ENCODE assay signal across 8 mouse cellular contexts in the genomic region with DNA sequence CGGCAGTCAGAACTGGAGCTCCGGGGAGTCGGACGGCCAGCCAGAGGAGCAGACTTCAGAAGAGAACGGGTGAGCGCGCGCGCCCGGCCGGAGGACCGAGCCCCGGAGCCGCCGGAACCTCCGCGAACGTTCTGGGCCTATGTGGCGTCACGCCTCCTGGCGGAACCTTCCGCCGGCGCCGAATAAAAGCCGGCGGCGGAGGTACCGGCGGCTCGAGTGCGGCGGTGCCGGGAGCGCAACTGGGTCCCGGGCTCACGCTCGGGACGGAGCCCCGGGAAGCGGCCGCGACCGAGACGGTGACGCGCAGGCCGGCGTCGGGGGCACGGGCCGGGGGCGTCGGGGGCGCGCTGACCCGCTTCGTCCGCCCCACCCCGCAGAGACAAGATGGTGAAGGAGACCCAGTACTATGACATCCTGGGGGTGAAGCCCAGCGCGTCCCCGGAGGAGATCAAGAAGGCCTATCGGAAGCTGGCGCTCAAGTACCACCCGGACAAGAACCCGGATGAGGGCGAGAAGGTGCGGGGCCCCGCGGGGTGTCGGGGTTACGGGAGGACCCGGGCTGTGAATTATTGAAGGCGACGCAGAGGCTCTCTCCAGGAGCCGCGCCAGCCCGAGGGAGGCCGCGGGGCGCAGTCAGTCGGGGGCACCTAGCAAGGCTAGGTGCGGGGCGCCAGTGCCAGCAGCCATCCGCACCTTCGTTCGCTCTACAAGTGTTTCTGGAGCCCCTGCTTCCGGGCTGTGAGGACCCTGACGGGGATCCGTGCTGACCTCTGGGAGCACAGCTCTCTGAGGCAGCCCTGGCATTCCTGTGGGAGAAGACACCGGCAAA. TPM values are rescaled to one million over a fixed set of nuclear protein-coding genes. Genes with fewer than 3 reads are reported as not detected.
DNase-seq lines count a peak whose midpoint lies in the region; ATAC-seq and TF ChIP-seq lines count a peak whose summit lies in the region.

No protein-coding gene starts in this region.

- peaks cover 8% of the 10 kb centered on the region for H3K27me3 ChIP-seq in embryonic facial prominence, embryonic 11.5 days (ENCODE audit: control insufficient read depth, insufficient read depth, low read length)
- peaks cover 11% of the 10 kb centered on the region; the same call in 1 of the 2 replicates for H3K27me3 ChIP-seq in intestine, postnatal 0 days (replicated peaks; ENCODE audit: control insufficient read depth, insufficient read depth, low read length)
- H3K27me3 ChIP-seq in limb, embryonic 10.5 days (ENCODE audit: low read depth, poor library complexity, severe bottlenecking): peaks cover 83% of the 10 kb centered on the region
- H3K27me3 ChIP-seq in midbrain, embryonic 11.5 days (ENCODE audit: control insufficient read depth, insufficient read depth, low read length): peaks cover 26% of the 10 kb centered on the region

- peak overlapping the region; percentile 93 for H3K4me2 ChIP-seq in embryonic facial prominence, embryonic 11.5 days (ENCODE audit: low read depth, low read length)
- H3K4me2 ChIP-seq in intestine, postnatal 0 days (replicated peaks; ENCODE audit: low read depth): peak overlapping the region; percentile 98
- H3K4me2 ChIP-seq in midbrain, embryonic 11.5 days: peak overlapping the region; percentile 76

- no peak overlapping the region for H3K27ac ChIP-seq in embryonic facial prominence, embryonic 11.5 days (replicated peaks; ENCODE audit: low read depth, low read length)
- peak overlapping the region; percentile 46; the same call in 1 of the 2 replicates for H3K27ac ChIP-seq in intestine, postnatal 0 days (ENCODE audit: low read depth, low read length)
- H3K27ac ChIP-seq in limb, embryonic 10.5 days: peak overlapping the region; percentile 85
- no peak overlapping the region for H3K27ac ChIP-seq in midbrain, embryonic 11.5 days (ENCODE audit: low read depth, low read length)

- H3K4me1 ChIP-seq in embryonic facial prominence, embryonic 11.5 days (ENCODE audit: control insufficient read depth, insufficient read depth, low read length): peaks cover 3% of the 10 kb centered on the region
- H3K4me1 ChIP-seq in intestine, postnatal 0 days (replicated peaks; ENCODE audit: control insufficient read depth, insufficient read depth, low read length): no peaks in the 10 kb centered on the region
- peaks cover 39% of the 10 kb centered on the region for H3K4me1 ChIP-seq in limb, embryonic 10.5 days
- no peaks in the 10 kb centered on the region for H3K4me1 ChIP-seq in midbrain, embryonic 11.5 days (ENCODE audit: control insufficient read depth, insufficient read depth, low read length)

- WGBS in embryonic facial prominence, embryonic 11.5 days: under 1% methylated on average over 84 of the region's 92 CpGs
- under 1% methylated on average over 90 of the region's 92 CpGs for WGBS in intestine, postnatal 0 days
- under 1% methylated on average over 92 of the region's 92 CpGs for WGBS in limb, embryonic 10.5 days
- WGBS in midbrain, embryonic 11.5 days: under 1% methylated on average over 91 of the region's 92 CpGs

- DNase-seq in adrenal gland, postnatal 25 days: peak; percentile 86
- DNase-seq in embryonic facial prominence, embryonic 11.5 days (ENCODE audit: low spot score): peak; percentile 66
- peak; percentile 99 for DNase-seq in heart, adult 11 months
- peak; percentile 75 for DNase-seq in limb, embryonic 10.5 days (ENCODE audit: low spot score)
- peak; percentile 96 for DNase-seq in midbrain, embryonic 11.5 days (ENCODE audit: low spot score, missing footprints)
- DNase-seq in skeletal muscle tissue, adult 2 months (ENCODE audit: low read depth, low spot score): peak; percentile 74
- DNase-seq in MN1 (ENCODE audit: low spot score): no peak

- H3K4me3 ChIP-seq in embryonic facial prominence, embryonic 11.5 days (ENCODE audit: low read depth, low read length): peak overlapping the region; percentile 59
- H3K4me3 ChIP-seq in intestine, postnatal 0 days (ENCODE audit: low read depth, low read length): peak overlapping the region; percentile 84
- peak overlapping the region; percentile 75 for H3K4me3 ChIP-seq in limb, embryonic 10.5 days
- H3K4me3 ChIP-seq in midbrain, embryonic 11.5 days (ENCODE audit: low read depth, low read length): peak overlapping the region; percentile 47

- H3K9me3 ChIP-seq in embryonic facial prominence, embryonic 11.5 days (replicated peaks; ENCODE audit: control insufficient read depth, low read length): no peaks in the 10 kb centered on the region
- H3K9me3 ChIP-seq in intestine, postnatal 0 days (ENCODE audit: control insufficient read depth): no peaks in the 10 kb centered on the region
- no peaks in the 10 kb centered on the region for H3K9me3 ChIP-seq in limb, embryonic 10.5 days (replicated peaks)
- no peaks in the 10 kb centered on the region for H3K9me3 ChIP-seq in midbrain, embryonic 11.5 days (ENCODE audit: control insufficient read depth, low read length)

- TF ChIP-seq CTCF in intestine, postnatal 0 days (IDR thresholded peaks at IDR 0.05; ENCODE audit: low read depth): peak; percentile 37

- no peaks in the 10 kb centered on the region for H3K36me3 ChIP-seq in embryonic facial prominence, embryonic 11.5 days (replicated peaks; ENCODE audit: control insufficient read depth, insufficient read depth, low read depth, low read length)
- H3K36me3 ChIP-seq in intestine, postnatal 0 days (ENCODE audit: control insufficient read depth, insufficient read depth): no peaks in the 10 kb centered on the region
- H3K36me3 ChIP-seq in limb, embryonic 10.5 days: no peaks in the 10 kb centered on the region
- no peaks in the 10 kb centered on the region for H3K36me3 ChIP-seq in midbrain, embryonic 11.5 days (ENCODE audit: control insufficient read depth, insufficient read depth, low read length)

- peak overlapping the region; percentile 71 for H3K9ac ChIP-seq in embryonic facial prominence, embryonic 11.5 days (replicated peaks; ENCODE audit: low read length)
- peak overlapping the region; percentile 69 for H3K9ac ChIP-seq in intestine, postnatal 0 days (ENCODE audit: low read depth, low read length)
- peak overlapping the region; percentile 59 for H3K9ac ChIP-seq in midbrain, embryonic 11.5 days (ENCODE audit: low read length)

- ATAC-seq in embryonic facial prominence, embryonic 11.5 days (replicated peaks; ENCODE audit: insufficient number of reproducible peaks, low FRiP score, low TSS enrichment, low read depth): peak; percentile 72
- peak; percentile 69 for ATAC-seq in intestine, postnatal 0 days
- ATAC-seq in midbrain, embryonic 11.5 days (ENCODE audit: low FRiP score): peak; percentile 77

RNA-seq across cellular contexts. Expression of a gene that starts 0.9 kb away (rescaled TPM):
- total RNA-seq in adrenal gland, postnatal 25 days (2021): 16.7 and 23.1 TPM in 2 replicates
- 4.2 and 4.7 TPM in 2 replicates for polyA plus RNA-seq in embryonic facial prominence, embryonic 11.5 days (2014; fragmentation: Nextera tagmentation; extraction: Ambion mirVana)
- polyA plus RNA-seq in intestine, postnatal 0 days (2015; fragmentation: Nextera tagmentation; extraction: Ambion mirVana): 3.4 and 4.0 TPM in 2 replicates
- polyA plus RNA-seq in limb, embryonic 10.5 days (2016; fragmentation: Nextera tagmentation; extraction: Ambion mirVana): 2.7 and 2.9 TPM in 2 replicates
- polyA plus RNA-seq in midbrain, embryonic 11.5 days (2014; fragmentation: Nextera tagmentation; extraction: Ambion mirVana): 4.0 and 4.7 TPM in 2 replicates

RNA-seq across cellular contexts. Expression of a gene that starts 34.8 kb away (rescaled TPM):
- total RNA-seq in adrenal gland, postnatal 25 days (2021): 63.7 and 72.0 TPM in 2 replicates
- polyA plus RNA-seq in embryonic facial prominence, embryonic 11.5 days (2014; fragmentation: Nextera tagmentation; extraction: Ambion mirVana): 196 and 206 TPM in 2 replicates
- polyA plus RNA-seq in intestine, postnatal 0 days (2015; fragmentation: Nextera tagmentation; extraction: Ambion mirVana): 108 and 111 TPM in 2 replicates
- 178 and 190 TPM in 2 replicates for polyA plus RNA-seq in limb, embryonic 10.5 days (2016; fragmentation: Nextera tagmentation; extraction: Ambion mirVana)
- polyA plus RNA-seq in midbrain, embryonic 11.5 days (2014; fragmentation: Nextera tagmentation; extraction: Ambion mirVana): 179 and 181 TPM in 2 replicates

RNA-seq across cellular contexts. Expression of a gene that starts 37.9 kb away (rescaled TPM):
- 86.2 and 108 TPM in 2 replicates for total RNA-seq in adrenal gland, postnatal 25 days (2021)
- 1.4 and 2.8 TPM in 2 replicates for polyA plus RNA-seq in embryonic facial prominence, embryonic 11.5 days (2014; fragmentation: Nextera tagmentation; extraction: Ambion mirVana)
- polyA plus RNA-seq in intestine, postnatal 0 days (2015; fragmentation: Nextera tagmentation; extraction: Ambion mirVana): 0.16 and 0.27 TPM in 2 replicates
- polyA plus RNA-seq in limb, embryonic 10.5 days (2016; fragmentation: Nextera tagmentation; extraction: Ambion mirVana): 0.31 and 0.60 TPM in 2 replicates
- 9.9 and 11.0 TPM in 2 replicates for polyA plus RNA-seq in midbrain, embryonic 11.5 days (2014; fragmentation: Nextera tagmentation; extraction: Ambion mirVana)

Comparison
In these comparisons a context has a peak if more than half of its experiments do, and no peak if none do; other contexts are left out.
1. H3K27ac ChIP-seq: peak in intestine, postnatal 0 days (single experiment) and limb, embryonic 10.5 days (single experiment); none in embryonic facial prominence, embryonic 11.5 days (single experiment) and midbrain, embryonic 11.5 days (single experiment).
2. Peak in every context shown above with its lines, with median percentiles within 50 percentile points of each other: ATAC-seq, H3K4me2 ChIP-seq, H3K4me3 ChIP-seq and H3K9ac ChIP-seq.